Mouse (Mus musculus) brain, adult 2 months (tissue): ENCODE measurements at regions not wholly inside any gene's neighbourhood (a gene's known extent, or its start where the extent isn't known, plus 50 kb on each side); places are given as distances from the start of the nearest gene placed in this dataset.
A peak's percentile ranks its signal among the peaks of the same experiment; 100 is the strongest.

Source experiments
- DNase-seq: peaks from one replicate; pipeline ENCODE4 v3.0.0; 2011; ENCODE audit warnings: low read depth, low spot score

DNA sequence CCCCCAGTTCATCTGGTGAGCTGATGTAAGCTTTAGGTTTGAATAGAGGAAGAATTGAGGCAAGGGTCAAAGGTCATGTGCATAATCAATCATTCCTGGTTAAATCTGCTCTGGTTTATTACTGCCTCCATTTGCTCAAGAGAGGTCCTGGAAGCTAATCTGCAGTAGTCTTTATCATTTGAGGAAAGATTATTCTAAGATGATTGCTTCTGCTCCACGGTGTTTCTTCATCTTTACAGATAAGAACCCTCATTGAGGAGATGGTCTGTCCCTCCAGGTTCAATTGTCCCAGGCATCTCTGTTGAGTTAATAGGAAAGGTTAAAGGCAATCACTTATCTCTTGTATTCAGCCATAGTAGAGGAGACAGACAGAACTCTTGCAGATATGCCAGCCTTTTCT is 3557.5 kb upstream of the Gm6569 start:
- no peak for DNase-seq

DNA sequence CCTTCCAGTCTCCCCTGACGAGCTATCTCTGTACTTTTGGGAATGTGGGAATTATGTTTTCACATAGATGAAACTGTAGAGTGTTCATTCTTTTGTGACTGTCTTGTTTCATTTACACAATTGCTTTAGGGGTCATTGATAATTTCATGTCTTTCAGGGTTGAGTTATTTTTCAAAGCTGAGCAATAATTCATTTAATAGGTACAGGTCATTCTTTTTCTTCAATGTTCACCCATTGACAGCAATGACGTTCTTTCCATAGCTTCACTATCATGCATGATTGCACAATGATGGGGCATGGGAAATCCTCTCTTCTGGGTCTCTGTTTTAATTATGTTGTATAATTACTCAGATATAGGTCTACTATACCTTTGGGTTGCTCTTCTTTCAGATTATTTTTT is 3512.6 kb upstream of the Gm6569 start:
- no peak for DNase-seq

DNA sequence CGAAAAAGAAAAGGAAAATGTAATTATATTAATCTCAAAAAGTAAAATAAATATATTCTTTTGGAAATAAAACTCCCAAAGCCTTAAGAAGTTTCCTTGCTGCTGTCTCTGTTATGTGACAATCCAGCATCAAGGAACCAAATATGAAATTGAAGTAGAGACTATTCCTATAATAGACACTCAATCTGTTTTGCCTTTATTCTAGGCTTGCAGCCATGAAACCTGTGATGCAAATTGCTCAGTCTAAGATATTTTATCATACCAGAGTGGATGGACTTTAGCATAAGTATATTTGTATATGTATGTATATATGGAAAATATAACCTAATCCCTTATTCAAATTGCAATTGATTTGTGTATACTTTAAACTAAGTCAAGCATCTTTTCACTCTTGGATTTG is 3495.1 kb upstream of the Gm6569 start:
- DNase-seq: peak; percentile 51

DNA sequence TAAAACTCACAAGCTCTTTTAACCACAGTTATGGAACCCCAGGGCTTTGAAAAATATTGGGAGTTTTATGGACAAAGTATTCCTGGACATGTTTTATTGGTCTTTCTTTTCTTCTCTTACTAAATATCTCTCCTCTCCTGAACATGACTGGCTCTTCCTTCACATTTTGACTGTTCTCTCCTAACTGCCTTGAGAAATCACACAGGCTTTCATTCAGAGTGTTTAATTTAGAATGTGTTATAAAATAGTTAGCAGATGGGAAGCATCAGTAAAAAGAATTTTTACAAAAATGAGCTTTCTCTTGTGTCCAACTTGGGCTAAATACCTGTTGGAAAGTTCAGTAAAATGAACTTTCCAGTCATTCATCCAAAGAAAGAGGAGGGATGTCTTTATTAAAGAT is 3493.0 kb upstream of the Gm6569 start:
- DNase-seq: peak; percentile 43

DNA sequence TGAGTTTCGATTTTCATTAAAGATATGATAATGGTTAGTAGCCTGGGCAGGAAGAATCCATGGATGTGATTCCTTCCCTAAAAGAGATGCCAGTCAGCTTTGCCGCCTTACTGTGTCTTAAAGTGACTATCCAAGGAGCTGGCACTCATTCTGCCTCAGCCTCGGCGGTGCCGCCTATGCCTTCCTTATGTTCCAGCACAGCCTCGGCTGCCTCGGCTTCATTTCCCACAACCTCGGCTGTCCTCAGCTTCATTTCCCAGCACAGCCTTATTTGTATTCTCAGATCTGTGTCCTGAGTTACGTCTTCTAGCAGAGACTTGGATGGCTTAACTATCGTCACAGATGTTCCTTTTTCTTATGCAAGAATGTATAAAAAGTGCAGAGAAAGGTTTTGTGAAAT is 3476.4 kb upstream of the Gm6569 start:
- peak; percentile 90 for DNase-seq

DNA sequence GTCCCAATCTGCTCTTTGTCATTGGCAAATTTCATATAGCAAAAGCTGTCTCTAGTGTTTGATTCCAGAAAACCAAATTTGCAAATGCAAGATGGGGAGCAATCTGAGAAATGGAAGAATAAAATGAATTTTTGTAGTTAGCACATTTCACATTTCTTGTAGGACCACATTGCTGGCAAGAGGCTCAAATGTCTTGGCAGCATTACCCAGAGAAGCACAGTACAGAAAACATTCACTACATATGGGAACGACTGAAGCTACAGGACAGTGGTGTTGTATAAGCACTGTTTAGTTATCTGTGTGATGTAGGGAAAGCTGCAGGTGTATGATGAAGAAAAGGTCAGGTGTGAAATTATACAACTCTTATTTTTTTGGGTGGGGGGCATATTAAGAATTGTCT is 3449.7 kb upstream of the Gm6569 start:
- DNase-seq: peak; percentile 55

DNA sequence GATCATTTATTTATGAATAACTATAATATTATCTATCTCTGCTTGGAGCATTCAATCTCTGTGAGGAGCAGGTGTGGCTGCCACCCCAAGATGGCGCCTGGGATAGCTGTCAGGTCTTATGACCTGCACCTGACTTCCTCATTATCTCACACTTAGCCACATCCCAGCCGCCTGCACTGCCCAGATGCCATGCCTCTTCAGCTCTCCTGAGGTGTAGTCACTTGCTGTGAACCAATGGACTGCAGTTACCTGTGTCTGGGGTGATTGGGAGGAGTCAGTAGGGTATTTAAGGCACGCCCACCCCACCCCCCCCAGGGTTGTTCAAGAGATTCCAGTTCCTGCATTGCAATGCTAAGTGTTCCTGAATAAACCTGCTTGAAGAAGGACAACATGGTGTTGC is 3418.1 kb upstream of the Gm6569 start:
- no peak for DNase-seq

DNA sequence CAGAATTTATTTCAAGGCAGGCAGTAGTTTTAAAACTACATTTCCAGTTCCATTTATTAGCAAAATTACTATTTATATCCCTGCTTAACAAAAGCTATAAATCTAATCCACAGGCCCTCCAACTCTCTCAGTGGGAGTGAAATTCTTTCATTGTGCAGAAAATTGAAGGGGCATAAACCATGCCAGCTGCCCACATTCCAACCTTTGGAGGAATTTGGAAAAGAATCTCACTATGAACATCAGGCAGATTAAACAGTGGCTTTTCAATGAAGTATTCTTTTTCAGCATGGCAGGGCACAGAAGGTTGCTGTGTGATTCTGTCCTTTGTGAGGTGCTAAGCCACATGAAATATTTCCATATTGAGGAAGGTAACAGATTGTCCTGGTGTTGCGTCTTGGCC is 3408.8 kb upstream of the Gm6569 start:
- DNase-seq: no peak
